Mouse (Mus musculus): Measurements from ENCODE around the gene Cd177. TPM values are rescaled to one million over a fixed set of nuclear protein-coding genes. Genes with fewer than 3 reads are reported as not detected.

Cd177 gene
- total RNA-seq, 2 experiments from 2014 or later, result not detected

Other genes starting within 250 kb of the Cd177 start
- not detected for gene AC161166.1, start 247.9 kb downstream of the Cd177 start, total RNA-seq (2021)
- gene Irgq, start 229.6 kb downstream of the Cd177 start, total RNA-seq (2021), result 100 to 1,000 TPM in 1 of 2 experiments, 10 to 100 TPM in 1; 98.5 to 101 TPM
- not detected for gene Pinlyp, start 214.2 kb downstream of the Cd177 start, total RNA-seq (2021)
- 10 to 100 TPM; 37.8 to 39.7 TPM for gene Xrcc1, start 214.0 kb downstream of the Cd177 start, total RNA-seq (2021)
- gene Ethe1, start 172.8 kb downstream of the Cd177 start, total RNA-seq (2021), result 1 to 10 TPM; 7.7 to 8.7 TPM
- gene Zfp575, start 172.7 kb downstream of the Cd177 start, total RNA-seq (2021), result 1 to 10 TPM; 8.2 to 8.7 TPM
- under 1 TPM; 0.37 to 0.60 TPM for gene Phldb3, start 149.5 kb downstream of the Cd177 start, total RNA-seq (2021)
- gene Lypd3, start 123.8 kb downstream of the Cd177 start, total RNA-seq (2021), result under 1 TPM; 0.20 to 0.64 TPM
- gene Tex101, start 83.6 kb downstream of the Cd177 start, total RNA-seq (2021), result not detected
- gene BC049730, start 51.1 kb downstream of the Cd177 start, total RNA-seq (2021), result not detected
- gene Gm4763, start 33.4 kb downstream of the Cd177 start, total RNA-seq (2021), result not detected
- not detected for gene Ceacam10, start 16.9 kb upstream of the Cd177 start, total RNA-seq (2021)
- gene Gm9844, start 101.9 kb upstream of the Cd177 start, total RNA-seq (2021), result 1 to 10 TPM; 1.8 to 7.7 TPM
- gene Lypd4, start 109.6 kb upstream of the Cd177 start, total RNA-seq (2021), result not detected
- gene Dmrtc2, start 109.7 kb upstream of the Cd177 start, total RNA-seq (2021), result under 1 TPM in 1 of 2 experiments, not detected in 1; 0.27 TPM
- 100 to 1,000 TPM; 563 to 573 TPM for gene Rps19, start 124.1 kb upstream of the Cd177 start, total RNA-seq (2021)
- gene Cd79a, start 137.1 kb upstream of the Cd177 start, total RNA-seq (2021), result not detected
- gene Arhgef1, start 142.6 kb upstream of the Cd177 start, total RNA-seq (2021), result 10 to 100 TPM; 83.0 to 97.9 TPM
- gene Gm4881, start 184.2 kb upstream of the Cd177 start, total RNA-seq (2021), result not detected
- gene Rabac1, start 212.4 kb upstream of the Cd177 start, total RNA-seq (2021), result 100 to 1,000 TPM; 247 to 271 TPM
- gene Atp1a3, start 245.6 kb upstream of the Cd177 start, total RNA-seq (2021), result 1,000 to 10,000 TPM; 1,908 to 2,310 TPM

Data from layer of hippocampus, postnatal 10 days (tissue).